Mouse (Mus musculus): ENCODE measurements around the gene Rnf225. TPM values are rescaled to one million over a fixed set of nuclear protein-coding genes. Genes with fewer than 3 reads are reported as not detected.
"Not testable (repeated sequence)": the region's sequence is repeated elsewhere in the genome, so short reads cannot be mapped to it uniquely, and the experiment has no call there.

Gene Rnf225
- total RNA-seq, 2 experiments from 2014 or later: 0.88 to 0.95 TPM

- no peak for ATAC-seq (replicated peaks; ENCODE audit: poor library complexity, severe bottlenecking)
Measured at GRCm38 (mm10) chr7:12926316-12926715, 900 bp upstream of the Rnf225 start.

- ATAC-seq (replicated peaks; ENCODE audit: poor library complexity, severe bottlenecking): peak; percentile 62
Measured at GRCm38 (mm10) chr7:12927693-12928589, 725 bp downstream of the Rnf225 start.

- ATAC-seq (replicated peaks; ENCODE audit: poor library complexity, severe bottlenecking): no peak
Measured at GRCm38 (mm10) chr7:12933615-12934140, 6.5 kb downstream of the Rnf225 start.

- no peak for ATAC-seq (replicated peaks; ENCODE audit: poor library complexity, severe bottlenecking)
Measured at GRCm38 (mm10) chr7:12934808-12935207, 7.6 kb downstream of the Rnf225 start.

- not testable (repeated sequence) for ATAC-seq (replicated peaks; ENCODE audit: poor library complexity, severe bottlenecking)
Measured at GRCm38 (mm10) chr7:12937254-12937803, 10.1 kb downstream of the Rnf225 start.

- ATAC-seq (replicated peaks; ENCODE audit: poor library complexity, severe bottlenecking): no peak
Measured at GRCm38 (mm10) chr7:12940599-12940998, 13.4 kb downstream of the Rnf225 start.

GRCm38 (mm10) chr7:12943488-12943887, 16.3 kb downstream of the Rnf225 start:
- peak; percentile 96 for ATAC-seq (replicated peaks; ENCODE audit: poor library complexity, severe bottlenecking)

GRCm38 (mm10) chr7:12949032-12949871, 22.0 kb downstream of the Rnf225 start:
- peak; percentile 93 for ATAC-seq (replicated peaks; ENCODE audit: poor library complexity, severe bottlenecking)

GRCm38 (mm10) chr7:12949872-12950229, 22.6 kb downstream of the Rnf225 start:
- ATAC-seq (replicated peaks; ENCODE audit: poor library complexity, severe bottlenecking): no peak

- peak; percentile 62 for ATAC-seq (replicated peaks; ENCODE audit: poor library complexity, severe bottlenecking)
Measured at GRCm38 (mm10) chr7:12954896-12955295, 27.7 kb downstream of the Rnf225 start.

- ATAC-seq (replicated peaks; ENCODE audit: poor library complexity, severe bottlenecking): 0 out of 2 replicates have a peak, but pooled peaks have one; percentile 15
Measured at GRCm38 (mm10) chr7:12957511-12957910, 30.3 kb downstream of the Rnf225 start.

GRCm38 (mm10) chr7:12958948-12959347, 31.7 kb downstream of the Rnf225 start:
- no peak for ATAC-seq (replicated peaks; ENCODE audit: poor library complexity, severe bottlenecking)

GRCm38 (mm10) chr7:12959718-12960117, 32.5 kb downstream of the Rnf225 start:
- ATAC-seq (replicated peaks; ENCODE audit: poor library complexity, severe bottlenecking): no peak

- ATAC-seq (replicated peaks; ENCODE audit: poor library complexity, severe bottlenecking): peak; percentile 62
Measured at GRCm38 (mm10) chr7:12961511-12962141, 34.4 kb downstream of the Rnf225 start.

GRCm38 (mm10) chr7:12965678-12966091, 38.5 kb downstream of the Rnf225 start, which contains the start of gene Zfp324:
Zfp324 (plus strand) TSS chr7:12965838.
- ATAC-seq (replicated peaks; ENCODE audit: poor library complexity, severe bottlenecking): peak; percentile 83

GRCm38 (mm10) chr7:12966104-12966845, 39.1 kb downstream of the Rnf225 start:
- ATAC-seq (replicated peaks; ENCODE audit: poor library complexity, severe bottlenecking): peak; percentile 37

GRCm38 (mm10) chr7:12970906-12971305, 43.7 kb downstream of the Rnf225 start:
- ATAC-seq (replicated peaks; ENCODE audit: poor library complexity, severe bottlenecking): no peak

GRCm38 (mm10) chr7:12977682-12978389, 50.6 kb downstream of the Rnf225 start, which contains the start of gene Zfp446:
Zfp446 (plus strand) TSS chr7:12977848.
- peak; percentile 92 for ATAC-seq (replicated peaks; ENCODE audit: poor library complexity, severe bottlenecking)
